Mouse (Mus musculus) heart, postnatal 0 days (tissue): ENCODE results near the gene Nrip1.

ENCODE experiments used
- CTCF ChIP-seq: IDR thresholded peaks from 2 replicates; pipeline ENCODE4 v1.5.1; 2016; ENCODE audit warnings: antibody characterized with exemption, control low read depth, low read depth
- EP300 ChIP-seq: IDR thresholded peaks from 2 replicates; pipeline ENCODE4 v1.6.1; 2016; ENCODE audit warnings: antibody characterized with exemption, low read depth

DNA sequence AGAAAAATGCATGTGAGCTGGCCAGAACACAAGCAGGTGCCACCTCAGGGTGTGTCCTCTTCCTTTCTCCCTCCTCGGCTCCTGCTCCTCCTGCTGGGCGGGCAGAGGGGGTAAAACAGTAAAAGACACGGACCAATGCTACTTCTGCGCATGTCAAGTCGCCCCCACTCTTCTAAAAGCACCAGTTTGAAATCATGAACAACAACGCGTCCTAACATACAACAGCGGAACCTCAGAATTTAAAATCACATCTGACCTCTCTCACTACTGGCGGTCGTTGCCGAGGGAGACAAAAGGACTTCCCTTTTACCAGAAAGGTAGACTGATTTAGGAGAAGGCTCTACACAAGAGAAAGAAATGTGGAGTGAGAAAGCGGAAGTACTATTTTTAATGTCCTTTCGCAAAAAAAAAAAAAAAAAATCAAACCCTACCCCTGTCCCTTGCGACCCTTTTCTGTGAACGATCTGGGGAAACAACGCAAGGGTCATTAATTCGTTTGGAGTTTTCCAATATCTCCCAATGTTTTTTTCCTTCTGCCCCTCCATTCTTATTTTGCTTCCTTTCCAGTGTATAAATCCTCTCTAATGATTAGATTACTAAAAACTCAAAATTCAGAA, 7.7 kb downstream of the Nrip1 start:
- no peak for TF ChIP-seq CTCF
- TF ChIP-seq EP300 = no peak
